Mouse (Mus musculus): ENCODE results near the gene Kdm4c. TPM values are rescaled to one million over a fixed set of nuclear protein-coding genes. Genes with fewer than 3 reads are reported as not detected.
"Not testable (repeated sequence)": the region's sequence is repeated elsewhere in the genome, so short reads cannot be mapped to it uniquely, and the experiment has no call there.

The Kdm4c gene
- total RNA-seq (2021) = 10 to 100 TPM; 19.4 to 19.8 TPM
- long read RNA-seq, experiment 1, full-length matches to known transcripts = 14 of 15 reads
- long read RNA-seq, experiment 1, partial matches to known transcripts = 0 of 15 reads
- long read RNA-seq, experiment 1, other reads (novel, unspliced or antisense) = 1 of 15 reads
- long read RNA-seq, experiment 2, full-length matches to known transcripts = 8 of 16 reads
- long read RNA-seq, experiment 2, partial matches to known transcripts = 5 of 16 reads
- long read RNA-seq, experiment 2, other reads (novel, unspliced or antisense) = 3 of 16 reads

DNA sequence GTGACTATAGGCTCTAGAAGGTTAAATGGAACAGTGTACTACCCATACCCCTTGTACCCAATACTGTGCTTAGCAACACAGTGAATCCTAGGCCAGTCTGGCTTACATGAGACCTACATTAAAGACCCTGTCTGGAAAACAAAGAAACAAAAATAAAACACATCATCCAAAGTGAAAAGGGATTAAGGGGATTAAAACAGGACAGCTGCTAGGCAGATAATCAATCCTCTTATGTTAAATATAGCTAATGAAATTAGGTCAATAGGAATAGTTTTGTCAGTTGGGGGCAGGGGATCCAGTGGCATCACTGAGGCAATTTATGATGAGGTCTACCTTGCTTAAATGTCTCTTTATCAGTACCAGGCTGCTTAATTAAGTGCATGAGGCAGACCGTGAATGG, at the start of gene Kdm4c:
Kdm4c (plus strand) TSS at position 322 of the 400 bp plus-strand sequence.
- DNase-seq (ENCODE audit: low spot score in 2 of 2) = no peak

DNA sequence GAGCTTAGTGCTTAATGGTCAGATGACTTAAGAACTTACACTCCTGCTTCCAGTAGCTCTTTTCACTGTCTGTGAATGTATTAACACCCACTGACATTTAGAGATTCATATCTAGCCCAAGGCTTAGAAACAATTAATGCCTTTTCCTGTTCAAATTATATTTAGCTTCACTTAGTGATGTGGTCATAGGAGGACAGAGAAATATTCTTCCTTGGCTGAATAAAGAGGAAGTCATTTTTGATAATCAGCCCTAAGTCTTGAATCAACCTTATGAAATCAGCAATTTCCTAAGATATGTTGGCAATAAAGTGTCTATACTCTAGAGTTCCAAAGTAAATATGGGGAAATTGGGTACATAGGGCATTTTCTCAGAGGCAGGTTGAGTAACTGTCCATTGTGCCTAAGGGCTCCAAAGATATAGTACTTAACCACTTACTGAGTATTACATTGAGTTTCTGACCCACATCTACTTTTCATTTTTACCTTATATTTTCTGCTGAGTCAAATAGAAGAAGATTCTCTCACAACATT, 41.0 kb upstream of the Kdm4c start:
- no peak for DNase-seq (ENCODE audit: low spot score in 2 of 2)

DNA sequence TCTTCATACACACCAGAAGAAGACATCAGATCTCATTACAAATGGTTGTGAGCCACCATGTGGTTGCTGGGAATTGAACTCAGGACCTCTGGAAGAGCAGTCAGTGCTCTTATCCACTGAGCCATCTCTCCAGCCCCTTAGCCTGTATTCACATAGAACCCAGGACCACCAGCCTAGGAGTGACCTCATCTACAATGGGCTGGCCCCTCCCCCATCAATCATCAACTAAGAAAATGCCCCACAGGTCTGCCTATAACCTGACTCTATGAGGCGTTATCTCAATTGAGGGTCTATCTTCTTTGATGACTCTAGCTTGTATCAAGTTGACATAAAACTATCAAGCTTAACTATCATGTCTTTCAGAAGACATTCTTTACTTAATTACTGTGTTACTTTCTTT, 20.5 kb upstream of the Kdm4c start:
- not testable (repeated sequence) for DNase-seq (ENCODE audit: low spot score in 2 of 2)

DNA sequence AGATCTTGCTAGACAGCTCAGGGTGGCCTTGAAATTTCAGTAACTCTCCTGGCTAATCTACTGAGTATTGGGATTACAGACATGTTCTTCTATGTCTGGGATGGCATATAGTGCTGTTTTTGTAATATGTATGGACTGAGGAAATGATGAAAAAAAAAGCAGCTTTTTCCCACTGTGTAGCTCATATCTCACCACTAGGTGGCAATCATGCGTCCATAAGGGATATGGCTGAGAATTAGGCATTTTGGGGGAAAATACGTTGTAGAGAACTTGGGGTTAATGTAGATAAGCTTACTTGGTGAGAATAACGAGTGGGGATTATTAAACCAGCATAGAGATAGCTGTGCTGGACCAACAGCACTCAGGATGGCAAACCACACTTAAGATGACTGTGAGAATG, 19.9 kb upstream of the Kdm4c start:
- no peak for DNase-seq (ENCODE audit: low spot score in 2 of 2)

DNA sequence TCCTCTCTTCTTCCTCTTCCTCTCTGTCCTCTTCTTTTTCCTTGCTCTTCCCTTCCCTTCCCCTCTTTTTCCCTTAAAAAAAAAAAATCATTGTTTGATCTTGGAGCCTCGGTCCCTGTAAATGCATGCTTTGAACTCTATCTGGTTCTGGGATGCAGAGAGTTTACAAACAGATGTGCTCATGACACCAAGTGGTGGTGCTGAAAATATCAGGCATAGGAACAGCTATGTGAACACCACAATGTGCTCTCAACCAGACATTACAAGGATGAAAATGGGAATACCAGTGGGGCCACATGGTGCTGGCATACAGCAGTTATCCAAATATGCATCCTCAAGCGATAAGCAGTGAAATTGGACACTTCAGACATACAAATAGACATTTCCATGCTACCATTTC, 18.1 kb upstream of the Kdm4c start:
- no peak for DNase-seq (ENCODE audit: low spot score in 2 of 2)

- DNase-seq (ENCODE audit: low spot score in 2 of 2) = no peak
Measured at GRCm38 (mm10) chr4:74230994-74231393, 11.3 kb upstream of the Kdm4c start.

DNA sequence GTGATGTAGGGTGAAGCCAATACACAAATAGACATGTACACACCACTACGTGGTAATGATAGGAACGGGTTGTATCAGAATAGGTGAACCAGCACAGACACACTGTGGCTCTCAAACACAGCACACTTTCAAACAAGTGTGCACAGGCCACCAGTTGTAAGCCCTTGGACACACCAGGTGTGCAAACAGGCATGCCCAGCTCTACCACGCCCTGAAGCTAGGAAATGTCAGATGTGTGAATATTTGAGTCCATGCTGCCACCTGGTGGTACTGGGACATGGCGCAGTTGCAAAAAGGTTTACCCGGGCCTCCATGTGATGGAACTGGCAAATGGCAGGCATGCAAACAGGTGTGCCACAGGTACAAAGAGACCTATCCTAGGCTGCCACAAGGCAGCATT, 10.9 kb upstream of the Kdm4c start:
- peak; percentile 26 to 42 for DNase-seq (ENCODE audit: low spot score in 2 of 2)

GRCm38 (mm10) chr4:74233534-74233933, 8.8 kb upstream of the Kdm4c start:
- no peak for DNase-seq (ENCODE audit: low spot score in 2 of 2)

- DNase-seq (ENCODE audit: low spot score in 2 of 2) = peak; percentile 95 to 96
Measured at GRCm38 (mm10) chr4:74251348-74252244, 9.3 kb downstream of the Kdm4c start.

- peak; percentile 40 to 55 for DNase-seq (ENCODE audit: low spot score in 2 of 2)
Measured at GRCm38 (mm10) chr4:74252245-74253105, 10.2 kb downstream of the Kdm4c start.

DNA sequence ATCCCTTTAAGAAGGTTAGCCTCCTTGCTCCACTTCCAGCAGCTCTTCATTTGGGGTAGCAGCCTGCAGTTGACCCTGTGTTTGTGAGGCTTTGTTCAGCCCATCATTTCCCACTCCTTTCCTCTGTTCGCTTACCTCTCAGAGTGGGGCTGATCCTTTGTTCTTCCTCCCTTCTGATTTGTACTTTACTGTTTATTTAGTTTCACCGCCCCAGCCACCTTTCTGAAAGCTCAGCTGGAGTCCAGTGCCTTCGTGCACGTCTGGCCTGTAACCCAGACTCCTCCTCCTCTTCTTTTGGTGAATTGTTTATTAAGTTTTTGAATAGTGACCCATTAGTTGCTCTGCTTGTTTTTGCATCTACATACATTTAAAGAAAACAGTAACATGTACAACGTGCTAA, 15.6 kb downstream of the Kdm4c start:
- DNase-seq (ENCODE audit: low spot score in 2 of 2) = no peak

- no peak for DNase-seq (ENCODE audit: low spot score in 2 of 2)
Measured at GRCm38 (mm10) chr4:74258538-74258937, 16.2 kb downstream of the Kdm4c start.

DNA sequence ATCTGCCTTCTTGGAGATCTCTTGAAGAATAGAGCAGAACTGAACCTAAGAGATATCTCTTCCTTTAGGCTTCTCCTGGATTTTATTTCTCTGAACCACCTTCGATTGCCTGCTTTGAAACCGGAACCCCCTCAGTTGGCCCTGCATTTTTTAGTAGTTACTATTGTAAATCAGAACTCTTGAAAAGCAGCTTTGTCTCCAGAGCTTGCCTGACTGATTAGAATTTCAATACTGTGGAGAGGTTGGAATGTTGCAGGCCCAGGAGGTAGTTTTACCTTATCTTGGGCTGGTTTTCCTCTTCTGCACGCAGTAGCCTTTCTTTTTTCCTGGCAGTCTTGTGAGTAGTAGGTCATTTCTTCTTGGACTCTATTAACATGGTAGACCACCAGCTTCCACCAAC, 17.0 kb downstream of the Kdm4c start:
- DNase-seq (ENCODE audit: low spot score in 2 of 2) = no peak

GRCm38 (mm10) chr4:74261879-74262278, 19.6 kb downstream of the Kdm4c start:
- no peak for DNase-seq (ENCODE audit: low spot score in 2 of 2)

GRCm38 (mm10) chr4:74264428-74264955, 22.2 kb downstream of the Kdm4c start:
- no peak for DNase-seq (ENCODE audit: low spot score in 2 of 2)

GRCm38 (mm10) chr4:74271180-74271579, 28.9 kb downstream of the Kdm4c start:
- DNase-seq (ENCODE audit: low spot score in 2 of 2) = no peak

DNA sequence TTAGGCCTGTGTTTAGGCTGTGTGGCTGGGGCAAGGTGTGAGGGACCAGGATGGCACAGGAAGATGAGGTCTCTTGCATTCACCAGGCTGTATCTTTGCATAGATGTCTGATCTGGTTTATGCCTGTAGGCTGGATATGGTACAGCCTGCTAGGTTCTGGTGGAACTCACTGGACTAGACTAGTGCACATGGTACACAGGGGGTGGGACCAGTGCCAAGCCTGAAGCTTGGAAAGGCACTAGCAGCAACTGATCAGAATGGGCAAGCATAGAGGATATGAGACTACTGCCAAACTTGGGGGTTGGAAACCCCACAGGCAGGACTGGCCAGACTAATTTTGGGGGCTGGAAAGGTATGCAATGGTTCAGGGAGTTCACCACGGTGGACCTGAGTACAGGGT, 35.2 kb downstream of the Kdm4c start:
- no peak for DNase-seq (ENCODE audit: low spot score in 2 of 2)

GRCm38 (mm10) chr4:74280170-74280569, 37.9 kb downstream of the Kdm4c start:
- no peak for DNase-seq (ENCODE audit: low spot score in 2 of 2)

DNA sequence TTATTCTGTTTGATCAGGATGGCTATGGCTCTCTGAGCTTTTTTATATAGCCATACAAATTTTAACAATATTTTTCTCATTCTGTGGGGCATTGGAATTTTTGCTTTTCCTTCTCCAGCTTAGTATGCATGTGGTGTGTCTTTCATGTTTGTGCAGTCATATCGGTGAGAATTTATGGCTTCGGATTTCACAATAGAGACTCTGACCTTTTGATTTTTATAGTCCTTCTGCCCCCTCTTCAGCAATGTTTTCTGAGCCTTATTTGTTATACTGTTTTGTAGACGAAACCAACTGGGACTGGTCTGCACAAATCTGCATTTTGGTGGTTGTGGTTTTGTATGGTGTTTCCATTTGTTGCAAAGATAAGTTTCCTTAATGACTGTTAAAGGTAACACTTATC, 45.6 kb downstream of the Kdm4c start:
- DNase-seq (ENCODE audit: low spot score in 2 of 2) = no peak

DNA sequence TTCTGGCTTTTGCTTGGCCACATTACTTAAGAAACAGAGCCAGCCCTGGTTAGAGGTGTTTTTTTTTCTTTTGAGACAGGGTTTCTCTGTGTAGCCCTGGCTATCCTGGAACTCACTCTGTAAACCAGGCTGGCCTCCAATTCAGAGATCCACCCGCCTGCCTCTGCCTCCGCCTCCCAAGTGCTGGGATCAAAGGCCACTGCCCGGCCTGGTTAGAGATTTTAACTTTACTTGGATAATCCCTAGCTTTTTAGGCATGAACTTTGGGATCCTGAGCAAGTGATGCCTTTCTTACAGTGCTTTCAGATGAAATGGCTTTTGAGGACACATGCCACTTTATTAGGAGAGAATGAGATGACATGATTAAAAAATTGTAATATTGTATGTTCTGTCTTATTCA, 52.4 kb downstream of the Kdm4c start:
- DNase-seq (ENCODE audit: low spot score in 2 of 2) = no peak
